Mouse (Mus musculus): ENCODE measurements around the gene Sucla2. TPM values are rescaled to one million over a fixed set of nuclear protein-coding genes. Genes with fewer than 3 reads are reported as not detected.
A peak's percentile ranks its signal among the peaks of the same experiment; 100 is the strongest.
"Not testable (repeated sequence)": the region's sequence is repeated elsewhere in the genome, so short reads cannot be mapped to it uniquely, and the experiment has no call there.

The Sucla2 gene
- polyA plus RNA-seq, 1 experiment from 2014 or later = 127 TPM

DNA sequence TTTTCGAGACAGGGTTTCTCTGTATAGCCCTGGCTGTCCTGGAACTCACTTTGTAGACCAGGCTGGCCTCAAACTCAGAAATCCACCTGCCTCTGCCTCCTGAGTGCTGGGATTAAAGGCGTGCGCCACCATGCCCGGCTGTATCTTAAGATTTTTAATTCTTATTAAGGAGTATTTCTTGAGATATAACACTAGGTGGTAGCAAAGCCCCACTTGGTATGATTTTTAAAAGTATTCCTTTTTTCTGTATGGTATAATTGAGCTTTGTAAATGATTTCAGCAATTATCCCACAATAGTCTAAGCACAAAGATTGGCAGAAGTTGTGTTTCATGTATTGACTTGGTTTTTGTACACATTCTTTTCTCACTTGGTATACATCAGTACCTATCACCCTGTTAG, 44.7 kb downstream of the Sucla2 start:
- peaks cover 23% of the 10 kb centered on the region for H3K36me3 ChIP-seq (ENCODE audit: control insufficient read depth, insufficient read depth, low read length)
- not testable (repeated sequence) for H3K4me3 ChIP-seq (ENCODE audit: low read depth, low read length); DNase-seq (ENCODE audit: low spot score); H3K4me1 ChIP-seq (ENCODE audit: control insufficient read depth, insufficient read depth, low read length); H3K27me3 ChIP-seq (replicated peaks; ENCODE audit: control insufficient read depth, insufficient read depth, low read length); H3K9ac ChIP-seq (ENCODE audit: low read depth, low read length); H3K4me2 ChIP-seq (ENCODE audit: low read depth, low read length); H3K9me3 ChIP-seq (ENCODE audit: control insufficient read depth, low read length); H3K27ac ChIP-seq (replicated peaks; ENCODE audit: low read depth, low read length); ATAC-seq (ENCODE audit: low read depth)
- WGBS = 96% methylated on average over 4 of the region's 4 CpGs

- ATAC-seq (ENCODE audit: low read depth) (no peak), DNase-seq (ENCODE audit: low spot score) (no peak)
- Histone ChIP-seq H3K27ac (replicated peaks; ENCODE audit: low read depth, low read length) (no peak overlapping the region), H3K9me3 (ENCODE audit: control insufficient read depth, low read length) (no peaks in the 10 kb centered on the region), H3K4me2 (ENCODE audit: low read depth, low read length) (no peak overlapping the region), H3K9ac (ENCODE audit: low read depth, low read length) (no peak overlapping the region), H3K4me1 (ENCODE audit: control insufficient read depth, insufficient read depth, low read length) (no peaks in the 10 kb centered on the region), H3K36me3 (ENCODE audit: control insufficient read depth, insufficient read depth, low read length) (peaks cover 30% of the 10 kb centered on the region), H3K4me3 (ENCODE audit: low read depth, low read length) (no peak overlapping the region), H3K27me3 (replicated peaks; ENCODE audit: control insufficient read depth, insufficient read depth, low read length) (no peaks in the 10 kb centered on the region)
- WGBS = 86% methylated on average over 4 of the region's 4 CpGs
Observed at GRCm38 (mm10) chr14:73571143-73571542, 46.0 kb downstream of the Sucla2 start.

DNA sequence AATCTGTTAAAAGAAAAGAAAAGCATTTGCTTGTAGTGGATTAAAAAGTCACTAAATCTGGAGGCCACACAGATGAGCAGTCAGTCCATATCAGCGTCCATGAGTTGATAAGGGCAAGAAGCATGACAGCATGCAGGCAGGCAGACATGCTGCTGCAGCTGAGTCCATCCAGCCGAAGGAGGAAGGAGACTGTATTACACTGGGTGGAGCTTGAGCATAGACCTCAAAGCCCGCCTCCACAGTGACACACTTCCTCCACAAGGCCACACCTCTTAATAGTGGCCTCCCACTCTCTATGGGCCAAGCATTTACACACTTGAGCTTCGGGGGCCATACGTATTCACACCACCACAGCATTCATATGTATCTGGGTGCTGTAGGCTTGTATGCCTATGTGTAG, 48.9 kb downstream of the Sucla2 start:
- Histone ChIP-seq H3K9me3 (ENCODE audit: control insufficient read depth, low read length) (no peaks in the 10 kb centered on the region), H3K4me3 (ENCODE audit: low read depth, low read length) (no peak overlapping the region), H3K27ac (replicated peaks; ENCODE audit: low read depth, low read length) (no peak overlapping the region), H3K36me3 (ENCODE audit: control insufficient read depth, insufficient read depth, low read length) (peaks cover 37% of the 10 kb centered on the region), H3K27me3 (replicated peaks; ENCODE audit: control insufficient read depth, insufficient read depth, low read length) (no peaks in the 10 kb centered on the region), H3K9ac (ENCODE audit: low read depth, low read length) (no peak overlapping the region), H3K4me2 (ENCODE audit: low read depth, low read length) (no peak overlapping the region), H3K4me1 (ENCODE audit: control insufficient read depth, insufficient read depth, low read length) (no peaks in the 10 kb centered on the region)
- DNase-seq (ENCODE audit: low spot score) (no peak), ATAC-seq (ENCODE audit: low read depth) (no peak)
- WGBS = 92% methylated on average over 5 of the region's 5 CpGs

DNA sequence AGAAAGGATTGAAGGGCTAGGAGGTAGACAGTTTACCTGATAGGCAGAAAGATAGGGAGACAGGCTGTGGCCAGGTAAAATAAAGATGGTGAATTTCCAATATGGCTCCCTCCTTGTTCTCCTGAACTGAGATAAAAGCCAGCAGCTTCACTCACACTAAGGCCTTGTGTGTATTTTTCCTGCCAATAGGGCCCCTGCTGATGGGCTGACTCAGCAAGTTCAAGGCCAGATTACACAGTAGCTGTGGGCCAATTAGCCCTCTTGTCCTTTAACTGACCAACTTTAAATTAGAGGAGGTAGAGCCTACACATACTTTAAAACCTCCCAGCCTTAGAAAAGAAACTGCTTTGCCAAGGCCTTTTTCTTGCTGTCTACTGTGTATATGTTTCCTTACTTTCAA, 51.2 kb downstream of the Sucla2 start:
- H3K27me3 ChIP-seq (replicated peaks; ENCODE audit: control insufficient read depth, insufficient read depth, low read length) = no peaks in the 10 kb centered on the region
- peaks cover 43% of the 10 kb centered on the region for H3K36me3 ChIP-seq (ENCODE audit: control insufficient read depth, insufficient read depth, low read length)
- H3K9ac ChIP-seq (ENCODE audit: low read depth, low read length) = no peak overlapping the region
- H3K4me2 ChIP-seq (ENCODE audit: low read depth, low read length) = no peak overlapping the region
- H3K9me3 ChIP-seq (ENCODE audit: control insufficient read depth, low read length) = no peaks in the 10 kb centered on the region
- ATAC-seq (ENCODE audit: low read depth) (no peak), DNase-seq (ENCODE audit: low spot score) (no peak)
- no peak overlapping the region for H3K4me3 ChIP-seq (ENCODE audit: low read depth, low read length)
- no peaks in the 10 kb centered on the region for H3K4me1 ChIP-seq (ENCODE audit: control insufficient read depth, insufficient read depth, low read length)
- H3K27ac ChIP-seq (replicated peaks; ENCODE audit: low read depth, low read length) = no peak overlapping the region

- H3K4me2 ChIP-seq (ENCODE audit: low read depth, low read length) = no peak overlapping the region
- H3K9ac ChIP-seq (ENCODE audit: low read depth, low read length) = no peak overlapping the region
- DNase-seq (ENCODE audit: low spot score) = no peak
- H3K27me3 ChIP-seq (replicated peaks; ENCODE audit: control insufficient read depth, insufficient read depth, low read length) = no peaks in the 10 kb centered on the region
- H3K9me3 ChIP-seq (ENCODE audit: control insufficient read depth, low read length) = peaks cover 3% of the 10 kb centered on the region; the same call in 1 of the 2 replicates
- H3K4me1 ChIP-seq (ENCODE audit: control insufficient read depth, insufficient read depth, low read length) = no peaks in the 10 kb centered on the region
- ATAC-seq (ENCODE audit: low read depth) = no peak
- WGBS = 82% methylated on average over 1 of the region's 1 CpGs
- H3K4me3 ChIP-seq (ENCODE audit: low read depth, low read length) = no peak overlapping the region
- H3K27ac ChIP-seq (replicated peaks; ENCODE audit: low read depth, low read length) = no peak overlapping the region
- peaks cover 40% of the 10 kb centered on the region for H3K36me3 ChIP-seq (ENCODE audit: control insufficient read depth, insufficient read depth, low read length)
Observed at GRCm38 (mm10) chr14:73588080-73588479, 63.0 kb downstream of the Sucla2 start.

DNA sequence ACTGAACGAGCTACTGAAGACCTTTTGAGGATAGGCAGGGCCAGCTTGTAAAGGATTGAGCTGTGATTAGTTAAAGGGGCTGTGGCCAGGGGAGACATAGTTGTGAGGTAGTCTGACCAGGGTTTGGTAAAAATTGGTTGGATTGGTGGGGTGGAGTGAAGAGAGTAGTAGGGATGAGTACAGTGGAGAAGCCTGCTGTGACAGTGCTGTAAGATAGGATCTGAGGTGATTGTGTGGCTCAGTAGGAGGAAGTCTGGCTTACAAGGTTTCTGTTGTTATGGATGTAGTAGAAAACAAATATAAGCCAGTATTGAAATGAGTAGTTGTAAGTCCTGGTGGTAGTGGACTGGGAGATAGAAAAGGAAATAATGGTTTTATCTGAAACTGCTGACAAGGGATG, 67.0 kb downstream of the Sucla2 start:
- H3K9ac ChIP-seq (ENCODE audit: low read depth, low read length) = no peak overlapping the region
- H3K4me1 ChIP-seq (ENCODE audit: control insufficient read depth, insufficient read depth, low read length) = no peaks in the 10 kb centered on the region
- H3K36me3 ChIP-seq (ENCODE audit: control insufficient read depth, insufficient read depth, low read length) = peaks cover 60% of the 10 kb centered on the region
- WGBS = 80% methylated on average over 1 of the region's 1 CpGs
- no peak overlapping the region for H3K27ac ChIP-seq (replicated peaks; ENCODE audit: low read depth, low read length)
- no peaks in the 10 kb centered on the region for H3K9me3 ChIP-seq (ENCODE audit: control insufficient read depth, low read length)
- ATAC-seq (ENCODE audit: low read depth) (no peak), DNase-seq (ENCODE audit: low spot score) (no peak)
- H3K4me2 ChIP-seq (ENCODE audit: low read depth, low read length) = no peak overlapping the region
- H3K27me3 ChIP-seq (replicated peaks; ENCODE audit: control insufficient read depth, insufficient read depth, low read length) = no peaks in the 10 kb centered on the region
- no peak overlapping the region for H3K4me3 ChIP-seq (ENCODE audit: low read depth, low read length)

GRCm38 (mm10) chr14:73599720-73600119, 74.6 kb downstream of the Sucla2 start:
- Histone ChIP-seq H3K4me3 (ENCODE audit: low read depth, low read length) (no peak overlapping the region), H3K4me1 (ENCODE audit: control insufficient read depth, insufficient read depth, low read length) (no peaks in the 10 kb centered on the region), H3K27ac (replicated peaks; ENCODE audit: low read depth, low read length) (no peak overlapping the region), H3K4me2 (ENCODE audit: low read depth, low read length) (no peak overlapping the region), H3K9ac (ENCODE audit: low read depth, low read length) (no peak overlapping the region), H3K27me3 (replicated peaks; ENCODE audit: control insufficient read depth, insufficient read depth, low read length) (no peaks in the 10 kb centered on the region), H3K9me3 (ENCODE audit: control insufficient read depth, low read length) (0 out of 2 replicates have a peak, but pooled peaks cover 9% of the 10 kb centered on the region), H3K36me3 (ENCODE audit: control insufficient read depth, insufficient read depth, low read length) (peaks cover 66% of the 10 kb centered on the region)
- DNase-seq (ENCODE audit: low spot score) (peak; percentile 71), ATAC-seq (ENCODE audit: low read depth) (peak; percentile 77)
- WGBS = 72% methylated on average over 8 of the region's 8 CpGs

- H3K4me1 ChIP-seq (ENCODE audit: control insufficient read depth, insufficient read depth, low read length) = no peaks in the 10 kb centered on the region
Observed at GRCm38 (mm10) chr14:73607732-73608131, 82.6 kb downstream of the Sucla2 start.

GRCm38 (mm10) chr14:73608668-73609481, 83.8 kb downstream of the Sucla2 start:
- Histone ChIP-seq H3K27ac (replicated peaks; ENCODE audit: low read depth, low read length) (no peak overlapping the region), H3K4me3 (ENCODE audit: low read depth, low read length) (no peak overlapping the region), H3K4me1 (ENCODE audit: control insufficient read depth, insufficient read depth, low read length) (no peaks in the 10 kb centered on the region), H3K27me3 (replicated peaks; ENCODE audit: control insufficient read depth, insufficient read depth, low read length) (no peaks in the 10 kb centered on the region), H3K4me2 (ENCODE audit: low read depth, low read length) (no peak overlapping the region), H3K36me3 (ENCODE audit: control insufficient read depth, insufficient read depth, low read length) (peaks cover 15% of the 10 kb centered on the region), H3K9me3 (ENCODE audit: control insufficient read depth, low read length) (no peaks in the 10 kb centered on the region), H3K9ac (ENCODE audit: low read depth, low read length) (no peak overlapping the region)
- 45% methylated on average over 11 of the region's 11 CpGs for WGBS
- ATAC-seq (ENCODE audit: low read depth) = no peak
- no peak for DNase-seq (ENCODE audit: low spot score)

More at GRCm38 (mm10) chr14:73607732-73608131, 82.6 kb downstream of the Sucla2 start:
- Histone ChIP-seq H3K36me3 (ENCODE audit: control insufficient read depth, insufficient read depth, low read length) (peaks cover 23% of the 10 kb centered on the region), H3K27me3 (replicated peaks; ENCODE audit: control insufficient read depth, insufficient read depth, low read length) (no peaks in the 10 kb centered on the region), H3K9ac (ENCODE audit: low read depth, low read length) (no peak overlapping the region), H3K27ac (replicated peaks; ENCODE audit: low read depth, low read length) (no peak overlapping the region), H3K9me3 (ENCODE audit: control insufficient read depth, low read length) (no peaks in the 10 kb centered on the region), H3K4me2 (ENCODE audit: low read depth, low read length) (no peak overlapping the region), H3K4me3 (ENCODE audit: low read depth, low read length) (no peak overlapping the region)
- whole genome bisulfite sequencing = 53% methylated on average over 4 of the region's 4 CpGs
- DNase-seq (ENCODE audit: low spot score) = no peak
- no peak for ATAC-seq (ENCODE audit: low read depth)
